8 mouse cellular contexts compared by ENCODE assay signal in genomic region chr6:36691497-36691896, GRCm38 (mm10).
DNase-seq lines count a peak whose midpoint lies in the region; ATAC-seq lines count a peak whose summit lies in the region.

No protein-coding gene starts in this region.

- no peak overlapping the region for H3K4me2 ChIP-seq in intestine, embryonic 14.5 days (ENCODE audit: low read length)
- no peak overlapping the region for H3K4me2 ChIP-seq in midbrain, embryonic 11.5 days
- H3K4me2 ChIP-seq in stomach, embryonic 15.5 days = no peak overlapping the region

- no peak overlapping the region for H3K27ac ChIP-seq in intestine, embryonic 14.5 days (ENCODE audit: low read depth)
- no peak overlapping the region for H3K27ac ChIP-seq in midbrain, embryonic 11.5 days (ENCODE audit: low read depth, low read length)
- H3K27ac ChIP-seq in stomach, embryonic 15.5 days = no peak overlapping the region

- no peaks in the 10 kb centered on the region for H3K4me1 ChIP-seq in intestine, embryonic 14.5 days (replicated peaks; ENCODE audit: control insufficient read depth, insufficient read depth, low read length)
- 0 out of 2 replicates have a peak, but pooled peaks cover 3% of the 10 kb centered on the region for H3K4me1 ChIP-seq in midbrain, embryonic 11.5 days (ENCODE audit: control insufficient read depth, insufficient read depth, low read length)
- no peaks in the 10 kb centered on the region for H3K4me1 ChIP-seq in stomach, embryonic 15.5 days

- no peak overlapping the region for H3K4me3 ChIP-seq in intestine, embryonic 14.5 days (ENCODE audit: low read depth, low read length)
- H3K4me3 ChIP-seq in midbrain, embryonic 11.5 days (ENCODE audit: low read depth, low read length) = no peak overlapping the region
- no peak overlapping the region for H3K4me3 ChIP-seq in stomach, embryonic 15.5 days (replicated peaks)

- ATAC-seq in intestine, embryonic 14.5 days (replicated peaks; ENCODE audit: low FRiP score, low TSS enrichment, low read depth) = peak; percentile 50; the same call in 1 of the 2 replicates
- peak; percentile 75 for ATAC-seq in midbrain, embryonic 11.5 days (ENCODE audit: low FRiP score)
- ATAC-seq in stomach, embryonic 15.5 days (ENCODE audit: insufficient read depth, low FRiP score, low read depth) = peak; percentile 50; the same call in 1 of the 2 replicates

- H3K27me3 ChIP-seq in intestine, embryonic 14.5 days (replicated peaks; ENCODE audit: control insufficient read depth, insufficient read depth, low read length) = no peaks in the 10 kb centered on the region
- H3K27me3 ChIP-seq in midbrain, embryonic 11.5 days (ENCODE audit: control insufficient read depth, insufficient read depth, low read length) = no peaks in the 10 kb centered on the region
- no peaks in the 10 kb centered on the region for H3K27me3 ChIP-seq in stomach, embryonic 15.5 days (replicated peaks)

- 33% methylated on average over 1 of the region's 1 CpGs for WGBS in intestine, embryonic 14.5 days
- 3% methylated on average over 1 of the region's 1 CpGs for WGBS in midbrain, embryonic 11.5 days
- 23% methylated on average over 1 of the region's 1 CpGs for WGBS in stomach, embryonic 15.5 days

- DNase-seq in adipocyte (ENCODE audit: low spot score) = peak; percentile 83
- peak; percentile 28 for DNase-seq in cerebellum, adult 9-11 months
- peak; percentile 21 to 76 for DNase-seq in frontal cortex, adult 2 months (ENCODE audit: extremely low spot score in 1 of 2, low spot score in 1 of 2)
- peak; percentile 54 for DNase-seq in intestine, embryonic 14.5 days (ENCODE audit: low spot score)
- DNase-seq in left cerebral cortex, adult 11 months (ENCODE audit: low spot score) = peak; percentile 53
- peak; percentile 89 for DNase-seq in midbrain, embryonic 11.5 days (ENCODE audit: low spot score, missing footprints)
- no peak for DNase-seq in c-Kit-positive CD71-positive TER-119-positive erythroid progenitor cells, embryonic 14.5 days (ENCODE audit: low spot score)

- H3K9me3 ChIP-seq in intestine, embryonic 14.5 days (ENCODE audit: control insufficient read depth, low read length) = no peaks in the 10 kb centered on the region
- H3K9me3 ChIP-seq in midbrain, embryonic 11.5 days (ENCODE audit: control insufficient read depth, low read length) = no peaks in the 10 kb centered on the region
- H3K9me3 ChIP-seq in stomach, embryonic 15.5 days = no peaks in the 10 kb centered on the region

- H3K9ac ChIP-seq in intestine, embryonic 14.5 days (ENCODE audit: low read length) = no peak overlapping the region
- no peak overlapping the region for H3K9ac ChIP-seq in midbrain, embryonic 11.5 days (ENCODE audit: low read length)
- no peak overlapping the region for H3K9ac ChIP-seq in stomach, embryonic 15.5 days

- no peaks in the 10 kb centered on the region for H3K36me3 ChIP-seq in intestine, embryonic 14.5 days (ENCODE audit: control insufficient read depth, insufficient read depth, low read length)
- H3K36me3 ChIP-seq in midbrain, embryonic 11.5 days (ENCODE audit: control insufficient read depth, insufficient read depth, low read length) = no peaks in the 10 kb centered on the region
- H3K36me3 ChIP-seq in stomach, embryonic 15.5 days = no peaks in the 10 kb centered on the region
